18 mouse cellular contexts compared by ENCODE assay signal in the genomic region with DNA sequence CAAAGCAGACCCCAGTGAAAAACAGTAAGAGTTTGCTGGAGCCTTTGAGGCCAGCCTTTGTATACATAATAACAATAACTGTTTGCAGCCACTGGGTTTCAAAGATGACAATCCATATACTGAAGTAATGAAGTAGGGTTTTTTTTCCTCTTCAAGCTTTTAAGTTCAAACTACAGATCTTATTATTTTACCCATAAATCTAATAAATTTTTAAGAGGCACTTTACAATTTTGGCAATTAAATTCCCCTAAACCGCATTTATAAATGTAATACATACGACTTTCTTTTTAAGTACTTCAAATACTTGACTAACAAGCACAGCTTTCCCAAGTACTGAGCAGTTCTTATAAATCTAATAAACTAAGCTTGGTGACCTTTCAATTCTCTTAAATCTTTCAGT.
DNase-seq lines count a peak whose midpoint lies in the region; ATAC-seq and TF ChIP-seq lines count a peak whose summit lies in the region.
"Had no signal": no experiment of that assay in that cellular context is flagged by ENCODE, and none has a peak within 500 bp of the region (broad histone marks: within the 10 kb centered on the region; RNA-seq: fewer than 3 reads in every experiment).

No protein-coding gene starts in this region.

- no peaks in the 10 kb centered on the region for H3K9me3 ChIP-seq in kidney, embryonic 16.5 days (ENCODE audit: low read length)
- no peaks in the 10 kb centered on the region for H3K9me3 ChIP-seq in limb, embryonic 13.5 days
- H3K9me3 ChIP-seq in limb, embryonic 10.5 days (replicated peaks) = no peaks in the 10 kb centered on the region
- H3K9me3 ChIP-seq in limb, embryonic 14.5 days (ENCODE audit: control insufficient read depth, low read length) = no peaks in the 10 kb centered on the region
- H3K9me3 ChIP-seq: embryonic facial prominence, embryonic 10.5 days; embryonic facial prominence, embryonic 12.5 days; forebrain, embryonic 13.5 days; forebrain, embryonic 15.5 days had no signal

- 0 out of 2 replicates have a peak, but pooled peaks have one; percentile 42 for ATAC-seq in kidney, embryonic 16.5 days (ENCODE audit: low FRiP score, low TSS enrichment)
- ATAC-seq in limb, embryonic 13.5 days (ENCODE audit: low FRiP score, low read depth) = peak; percentile 36; the same call in 1 of the 2 replicates
- no peak for ATAC-seq in limb, embryonic 14.5 days (ENCODE audit: low FRiP score, low read depth)
- ATAC-seq: forebrain, embryonic 13.5 days; forebrain, embryonic 15.5 days had no signal

- H3K4me3 ChIP-seq in kidney, embryonic 16.5 days (ENCODE audit: low read length) = no peak overlapping the region
- no peak overlapping the region for H3K4me3 ChIP-seq in limb, embryonic 13.5 days
- H3K4me3 ChIP-seq in limb, embryonic 10.5 days = no peak overlapping the region
- H3K4me3 ChIP-seq in limb, embryonic 14.5 days (replicated peaks; ENCODE audit: low read length) = no peak overlapping the region
- H3K4me3 ChIP-seq: embryonic facial prominence, embryonic 10.5 days; embryonic facial prominence, embryonic 12.5 days; forebrain, embryonic 13.5 days; forebrain, embryonic 15.5 days had no signal

- H3K4me2 ChIP-seq in kidney, embryonic 16.5 days (replicated peaks; ENCODE audit: low read depth, low read length) = no peak overlapping the region
- H3K4me2 ChIP-seq in limb, embryonic 13.5 days (replicated peaks) = no peak overlapping the region
- no peak overlapping the region for H3K4me2 ChIP-seq in limb, embryonic 14.5 days (replicated peaks; ENCODE audit: low read depth, low read length, severe bottlenecking)
- H3K4me2 ChIP-seq: embryonic facial prominence, embryonic 12.5 days; forebrain, embryonic 13.5 days; forebrain, embryonic 15.5 days had no signal

- 0 out of 2 replicates have a peak overlapping the region, but pooled peaks have one; percentile 2 for H3K27ac ChIP-seq in kidney, embryonic 16.5 days (ENCODE audit: low read length)
- H3K27ac ChIP-seq in limb, embryonic 13.5 days = no peak overlapping the region
- H3K27ac ChIP-seq in limb, embryonic 10.5 days = no peak overlapping the region
- no peak overlapping the region for H3K27ac ChIP-seq in limb, embryonic 14.5 days (replicated peaks; ENCODE audit: low read depth, low read length)
- H3K27ac ChIP-seq: embryonic facial prominence, embryonic 10.5 days; embryonic facial prominence, embryonic 12.5 days; forebrain, embryonic 13.5 days; forebrain, embryonic 15.5 days had no signal

- no peak for DNase-seq in kidney, postnatal 36 days
- no peak for DNase-seq in limb, embryonic 10.5 days (ENCODE audit: low spot score)
- DNase-seq in limb, embryonic 14.5 days (ENCODE audit: low spot score) = peak; percentile 13
- no peak for DNase-seq in cerebellum, adult 11 months
- DNase-seq: adrenal gland, adult 2 months; adrenal gland, postnatal 10 days; adrenal gland, postnatal 25 days; cerebellum, adult 11-12 months; cerebellum, adult 2 months; cerebellum, adult 9-10 months; cerebellum, postnatal 10 days; cerebellum, postnatal 25 days had no signal

- no peak for TF ChIP-seq POLR2A in limb, embryonic 14.5 days (IDR thresholded peaks at IDR 0.05; ENCODE audit: borderline replicate concordance, extremely low read depth, insufficient read depth, insufficient read length)

- H3K9ac ChIP-seq in kidney, embryonic 16.5 days (replicated peaks; ENCODE audit: low read length) = no peak overlapping the region
- no peak overlapping the region for H3K9ac ChIP-seq in limb, embryonic 13.5 days
- H3K9ac ChIP-seq in limb, embryonic 14.5 days (ENCODE audit: low read depth, low read length, severe bottlenecking) = no peak overlapping the region
- H3K9ac ChIP-seq: embryonic facial prominence, embryonic 12.5 days; forebrain, embryonic 13.5 days; forebrain, embryonic 15.5 days had no signal

- H3K36me3 ChIP-seq in kidney, embryonic 16.5 days (ENCODE audit: insufficient read depth, low read length) = no peaks in the 10 kb centered on the region
- H3K36me3 ChIP-seq in limb, embryonic 13.5 days = no peaks in the 10 kb centered on the region
- H3K36me3 ChIP-seq in limb, embryonic 10.5 days = no peaks in the 10 kb centered on the region
- no peaks in the 10 kb centered on the region for H3K36me3 ChIP-seq in limb, embryonic 14.5 days (ENCODE audit: control insufficient read depth, insufficient read depth, low read length)
- H3K36me3 ChIP-seq: embryonic facial prominence, embryonic 10.5 days; embryonic facial prominence, embryonic 12.5 days; forebrain, embryonic 15.5 days had no signal

- WGBS in kidney, embryonic 16.5 days = 63% methylated on average over 2 of the region's 2 CpGs
- WGBS in limb, embryonic 13.5 days = 27% methylated on average over 2 of the region's 2 CpGs
- 81% methylated on average over 2 of the region's 2 CpGs for WGBS in limb, embryonic 10.5 days
- 29% methylated on average over 2 of the region's 2 CpGs for WGBS in limb, embryonic 14.5 days

- no peaks in the 10 kb centered on the region for H3K27me3 ChIP-seq in kidney, embryonic 16.5 days (ENCODE audit: insufficient read depth, low read length)
- H3K27me3 ChIP-seq in limb, embryonic 13.5 days = no peaks in the 10 kb centered on the region; the same call in 1 of the 2 replicates
- H3K27me3 ChIP-seq in limb, embryonic 10.5 days (ENCODE audit: low read depth, poor library complexity, severe bottlenecking) = no peaks in the 10 kb centered on the region
- H3K27me3 ChIP-seq in limb, embryonic 14.5 days (ENCODE audit: control insufficient read depth, insufficient read depth, low read length) = no peaks in the 10 kb centered on the region
- H3K27me3 ChIP-seq: embryonic facial prominence, embryonic 12.5 days; forebrain, embryonic 13.5 days; forebrain, embryonic 15.5 days had no signal

- H3K4me1 ChIP-seq in kidney, embryonic 16.5 days (ENCODE audit: insufficient read depth, low read length) = no peaks in the 10 kb centered on the region
- H3K4me1 ChIP-seq in limb, embryonic 13.5 days = peaks cover 15% of the 10 kb centered on the region
- no peaks in the 10 kb centered on the region for H3K4me1 ChIP-seq in limb, embryonic 10.5 days
- H3K4me1 ChIP-seq in limb, embryonic 14.5 days (ENCODE audit: control insufficient read depth, insufficient read depth, low read length) = peaks cover 7% of the 10 kb centered on the region; the same call in 1 of the 2 replicates
- H3K4me1 ChIP-seq: embryonic facial prominence, embryonic 10.5 days; embryonic facial prominence, embryonic 12.5 days; forebrain, embryonic 13.5 days had no signal
